Mouse (Mus musculus) liver, postnatal 0 days (tissue): Measurements from ENCODE around the gene Lyg2.

ENCODE experiments used
- CTCF ChIP-seq: sonication (generic); IDR thresholded peaks from 2 replicates; pipeline ENCODE4 v1.5.1; 2016; ENCODE audit warnings: antibody characterized with exemption, low read depth
- EP300 ChIP-seq: IDR thresholded peaks from 2 replicates; pipeline ENCODE4 v1.6.1; 2016; ENCODE audit warnings: antibody characterized with exemption, low read depth, mild to moderate bottlenecking

DNA sequence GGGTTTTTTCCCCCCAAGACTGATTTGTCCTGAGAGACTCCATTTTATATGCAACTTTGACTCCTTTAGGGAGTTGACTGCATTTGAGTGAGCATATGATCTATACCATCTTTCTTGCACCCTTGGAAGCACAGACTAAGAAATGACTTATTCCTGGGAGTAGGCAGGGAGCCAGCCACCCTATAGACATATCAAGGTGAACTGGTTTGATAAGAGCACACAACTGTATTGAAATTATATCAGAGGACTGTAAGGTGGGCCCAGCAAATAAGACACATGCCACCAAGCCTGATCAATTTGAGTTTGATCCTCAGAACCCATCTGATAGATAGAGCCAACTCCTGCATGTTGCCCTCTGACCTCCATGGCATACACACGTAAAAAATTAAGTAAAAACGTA is 46.9 kb downstream of the Lyg2 start:
- TF ChIP-seq CTCF (no peak), EP300 (no peak)
